ENCODE assay signal across 17 mouse cellular contexts in genomic region chr11:61075361-61076326, GRCm38 (mm10). TPM values are rescaled to one million over a fixed set of nuclear protein-coding genes. Genes with fewer than 3 reads are reported as not detected.
DNase-seq lines count a peak whose midpoint lies in the region; ATAC-seq and TF ChIP-seq lines count a peak whose summit lies in the region.
"Had no signal": no experiment of that assay in that cellular context is flagged by ENCODE, and none has a peak within 500 bp of the region (broad histone marks: within the 10 kb centered on the region; RNA-seq: fewer than 3 reads in every experiment).

No protein-coding gene starts in this region.

- H3K4me1 ChIP-seq in kidney, embryonic 15.5 days, result peaks cover 2% of the 10 kb centered on the region; the same call in 1 of the 2 replicates
- H3K4me1 ChIP-seq in liver, embryonic 13.5 days (replicated peaks), result peaks cover 67% of the 10 kb centered on the region
- H3K4me1 ChIP-seq in lung, postnatal 0 days (ENCODE audit: insufficient read depth, low read depth, low read length), result no peaks in the 10 kb centered on the region
- peaks cover 23% of the 10 kb centered on the region for H3K4me1 ChIP-seq in embryonic facial prominence, embryonic 10.5 days

- DNase-seq in kidney, adult 9 months, result no peak
- peak; percentile 78 for DNase-seq in liver, embryonic 13.5 days
- DNase-seq in lung, postnatal 0 days (ENCODE audit: low spot score), result no peak
- DNase-seq in embryonic facial prominence, embryonic 10.5 days (ENCODE audit: low spot score), result no peak
- no peak for DNase-seq in left cerebral cortex, adult 9 months (ENCODE audit: low spot score in 2 of 2)
- DNase-seq: left cerebral cortex, postnatal 4 days; lung, embryonic 14.5 days; right cerebral cortex, adult 18-20 months; thymus, adult 2 months had no signal

- H3K9ac ChIP-seq in kidney, embryonic 15.5 days, result no peak overlapping the region
- H3K9ac ChIP-seq in liver, embryonic 13.5 days, result peak overlapping the region; percentile 67
- no peak overlapping the region for H3K9ac ChIP-seq in lung, postnatal 0 days (replicated peaks; ENCODE audit: low read depth)
- H3K9ac ChIP-seq: heart, embryonic 15.5 days; lung, embryonic 14.5 days had no signal

- no peak for TF ChIP-seq CTCF in lung, postnatal 0 days (IDR thresholded peaks at IDR 0.05)

- 73% methylated on average over 15 of the region's 15 CpGs for WGBS in kidney, embryonic 15.5 days
- WGBS in liver, embryonic 13.5 days (ENCODE audit: insufficient replicate concordance), result 38% methylated on average over 15 of the region's 15 CpGs
- WGBS in lung, postnatal 0 days, result 64% methylated on average over 15 of the region's 15 CpGs
- WGBS in embryonic facial prominence, embryonic 10.5 days, result 76% methylated on average over 15 of the region's 15 CpGs

- H3K4me2 ChIP-seq in kidney, embryonic 15.5 days, result no peak overlapping the region
- peak overlapping the region; percentile 69 for H3K4me2 ChIP-seq in liver, embryonic 13.5 days
- H3K4me2 ChIP-seq in lung, postnatal 0 days (replicated peaks; ENCODE audit: low read depth, low read length), result no peak overlapping the region
- H3K4me2 ChIP-seq: heart, embryonic 15.5 days; lung, embryonic 14.5 days had no signal

- no peak for TF ChIP-seq EP300 in lung, postnatal 0 days (IDR thresholded peaks at IDR 0.05)

- H3K27ac ChIP-seq in kidney, embryonic 15.5 days, result no peak overlapping the region
- peak overlapping the region; percentile 90 for H3K27ac ChIP-seq in liver, embryonic 13.5 days
- H3K27ac ChIP-seq in lung, postnatal 0 days (ENCODE audit: low read length), result no peak overlapping the region
- no peak overlapping the region for H3K27ac ChIP-seq in embryonic facial prominence, embryonic 10.5 days (replicated peaks)
- H3K27ac ChIP-seq: forebrain, embryonic 10.5 days; heart, embryonic 15.5 days; hindbrain, postnatal 0 days; kidney, postnatal 0 days had no signal

- H3K27me3 ChIP-seq in kidney, embryonic 15.5 days, result no peaks in the 10 kb centered on the region
- peaks cover 6% of the 10 kb centered on the region; the same call in 1 of the 2 replicates for H3K27me3 ChIP-seq in liver, embryonic 13.5 days
- no peaks in the 10 kb centered on the region for H3K27me3 ChIP-seq in lung, postnatal 0 days (replicated peaks; ENCODE audit: insufficient read depth, low read length)
- 0 out of 2 replicates have a peak, but pooled peaks cover 4% of the 10 kb centered on the region for H3K27me3 ChIP-seq in embryonic facial prominence, embryonic 10.5 days (replicated peaks; ENCODE audit: low read depth, poor library complexity, severe bottlenecking)

- no peak overlapping the region for H3K4me3 ChIP-seq in kidney, embryonic 15.5 days (replicated peaks)
- H3K4me3 ChIP-seq in liver, embryonic 13.5 days (replicated peaks), result peak overlapping the region; percentile 20
- H3K4me3 ChIP-seq in lung, postnatal 0 days (ENCODE audit: low read depth, low read length), result no peak overlapping the region
- no peak overlapping the region for H3K4me3 ChIP-seq in embryonic facial prominence, embryonic 10.5 days
- H3K4me3 ChIP-seq: forebrain, embryonic 10.5 days; heart, embryonic 15.5 days had no signal

- H3K36me3 ChIP-seq in kidney, embryonic 15.5 days, result no peaks in the 10 kb centered on the region
- no peaks in the 10 kb centered on the region for H3K36me3 ChIP-seq in liver, embryonic 13.5 days
- H3K36me3 ChIP-seq in lung, postnatal 0 days (ENCODE audit: insufficient read depth, low read length), result no peaks in the 10 kb centered on the region
- no peaks in the 10 kb centered on the region for H3K36me3 ChIP-seq in embryonic facial prominence, embryonic 10.5 days (replicated peaks)
- H3K36me3 ChIP-seq: forebrain, embryonic 10.5 days; heart, embryonic 15.5 days had no signal

- H3K9me3 ChIP-seq in kidney, embryonic 15.5 days (replicated peaks), result no peaks in the 10 kb centered on the region
- H3K9me3 ChIP-seq in liver, embryonic 13.5 days (replicated peaks), result no peaks in the 10 kb centered on the region
- H3K9me3 ChIP-seq in lung, postnatal 0 days (ENCODE audit: low read length), result no peaks in the 10 kb centered on the region
- no peaks in the 10 kb centered on the region for H3K9me3 ChIP-seq in embryonic facial prominence, embryonic 10.5 days
- H3K9me3 ChIP-seq: forebrain, embryonic 10.5 days; heart, embryonic 15.5 days had no signal

- ATAC-seq in kidney, embryonic 15.5 days (replicated peaks; ENCODE audit: low FRiP score), result 0 out of 2 replicates have a peak, but pooled peaks have one; percentile 52
- ATAC-seq in erythroblast, adult 5-6 weeks (replicated peaks; ENCODE audit: low FRiP score, poor library complexity, severe bottlenecking), result peak; percentile 81
- ATAC-seq in liver, embryonic 13.5 days (ENCODE audit: low read depth), result peak; percentile 98
- ATAC-seq in lung, postnatal 0 days, result no peak
- ATAC-seq: CD4-positive, CD25-positive, alpha-beta regulatory T cell, adult 4 months; hindbrain, postnatal 0 days had no signal

RNA-seq across cellular contexts. Expression of gene Tnfrsf13b, which starts 50.9 kb away (rescaled TPM):
- polyA plus RNA-seq in kidney, embryonic 15.5 days (2015; fragmentation: Nextera tagmentation; extraction: Ambion mirVana), result 1.4 and 1.6 TPM in 2 replicates
- total RNA-seq in erythroblast, adult 5-6 weeks (2015; ENCODE audit: low replicate concordance), result 10.2 and 11.7 TPM in 2 replicates
- total RNA-seq in erythroblast, adult 5-6 weeks (2017; ENCODE audit: low replicate concordance), result 6.7 and 18.9 TPM in 2 replicates
- polyA plus RNA-seq in liver, embryonic 13.5 days (2015; fragmentation: Nextera tagmentation; extraction: Ambion mirVana), result 2.9 and 3.3 TPM in 2 replicates
- polyA plus RNA-seq in lung, postnatal 0 days (2015; fragmentation: Nextera tagmentation; extraction: Ambion mirVana), result 8.5 and 10.8 TPM in 2 replicates
- 0.86 and 1.2 TPM in 2 replicates for polyA plus RNA-seq in embryonic facial prominence, embryonic 10.5 days (2016; fragmentation: Nextera tagmentation; extraction: Ambion mirVana)

RNA-seq across cellular contexts. Expression of gene Kcnj12, which starts 53.3 kb away (rescaled TPM):
- polyA plus RNA-seq in kidney, embryonic 15.5 days (2015; fragmentation: Nextera tagmentation; extraction: Ambion mirVana), result 0.45 and 0.77 TPM in 2 replicates
- not detected in 2 replicates for total RNA-seq in erythroblast, adult 5-6 weeks (2015; ENCODE audit: low replicate concordance)
- not detected in 2 replicates for total RNA-seq in erythroblast, adult 5-6 weeks (2017; ENCODE audit: low replicate concordance)
- 0.10 TPM in 1 of 2 replicates, not detected in the other for polyA plus RNA-seq in liver, embryonic 13.5 days (2015; fragmentation: Nextera tagmentation; extraction: Ambion mirVana)
- polyA plus RNA-seq in lung, postnatal 0 days (2015; fragmentation: Nextera tagmentation; extraction: Ambion mirVana), result 0.33 and 0.61 TPM in 2 replicates
- polyA plus RNA-seq in embryonic facial prominence, embryonic 10.5 days (2016; fragmentation: Nextera tagmentation; extraction: Ambion mirVana), result 2.2 and 2.5 TPM in 2 replicates
- total RNA-seq: neutrophil, adult 5-6 weeks had no signal
- polyA plus RNA-seq: CD4-positive, CD25-positive, alpha-beta regulatory T cell, adult 4 months had no signal
